Comparison of ENCODE assay signal across 14 mouse cellular contexts in genomic region chr13:63544967-63545253, GRCm38 (mm10). TPM values are rescaled to one million over a fixed set of nuclear protein-coding genes. Genes with fewer than 3 reads are reported as not detected.
DNase-seq lines count a peak whose midpoint lies in the region; ATAC-seq and TF ChIP-seq lines count a peak whose summit lies in the region.
"Had no signal": no experiment of that assay in that cellular context is flagged by ENCODE, and none has a peak within 500 bp of the region (broad histone marks: within the 10 kb centered on the region; RNA-seq: fewer than 3 reads in every experiment).

No protein-coding gene starts in this region.

- no peak overlapping the region for H3K4me3 ChIP-seq in hindbrain, embryonic 13.5 days
- H3K4me3 ChIP-seq in hindbrain, embryonic 10.5 days = no peak overlapping the region
- H3K4me3 ChIP-seq in liver, postnatal 0 days (ENCODE audit: low read depth, low read length) = no peak overlapping the region
- no peak overlapping the region for H3K4me3 ChIP-seq in liver, embryonic 12.5 days
- no peak overlapping the region for H3K4me3 ChIP-seq in forebrain, embryonic 12.5 days (replicated peaks)
- no peak overlapping the region for H3K4me3 ChIP-seq in hindbrain, embryonic 16.5 days (ENCODE audit: low read length)

- peaks cover 39% of the 10 kb centered on the region for H3K36me3 ChIP-seq in hindbrain, embryonic 13.5 days
- H3K36me3 ChIP-seq in hindbrain, embryonic 10.5 days = peaks cover 85% of the 10 kb centered on the region
- H3K36me3 ChIP-seq in liver, postnatal 0 days (replicated peaks; ENCODE audit: insufficient read depth, low read length) = peaks cover 38% of the 10 kb centered on the region
- peaks cover 82% of the 10 kb centered on the region for H3K36me3 ChIP-seq in liver, embryonic 12.5 days
- peaks cover 32% of the 10 kb centered on the region for H3K36me3 ChIP-seq in forebrain, embryonic 12.5 days (replicated peaks)
- H3K36me3 ChIP-seq in hindbrain, embryonic 16.5 days (ENCODE audit: control insufficient read depth, insufficient read depth, low read length) = peaks cover 26% of the 10 kb centered on the region

- H3K27ac ChIP-seq in hindbrain, embryonic 13.5 days = peak overlapping the region; percentile 65
- no peak overlapping the region for H3K27ac ChIP-seq in hindbrain, embryonic 10.5 days
- H3K27ac ChIP-seq in liver, postnatal 0 days (ENCODE audit: low read depth) = 0 out of 2 replicates have a peak overlapping the region, but pooled peaks have one; percentile 8
- H3K27ac ChIP-seq in liver, embryonic 12.5 days = no peak overlapping the region
- H3K27ac ChIP-seq in forebrain, embryonic 12.5 days = peak overlapping the region; percentile 50
- H3K27ac ChIP-seq in hindbrain, embryonic 16.5 days (ENCODE audit: low read depth, low read length) = peak overlapping the region; percentile 9; the same call in 1 of the 2 replicates
- H3K27ac ChIP-seq: liver, embryonic 14.5 days had no signal

- no peak for TF ChIP-seq EP300 in liver, postnatal 0 days (IDR thresholded peaks at IDR 0.05; ENCODE audit: low read depth)

- TF ChIP-seq CTCF in liver, postnatal 0 days (IDR thresholded peaks at IDR 0.05; ENCODE audit: low read depth) = no peak

- peak overlapping the region; percentile 31 for H3K4me2 ChIP-seq in hindbrain, embryonic 13.5 days
- H3K4me2 ChIP-seq in liver, postnatal 0 days (ENCODE audit: low read depth, low read length) = no peak overlapping the region
- no peak overlapping the region for H3K4me2 ChIP-seq in liver, embryonic 12.5 days
- H3K4me2 ChIP-seq in forebrain, embryonic 12.5 days = peak overlapping the region; percentile 32
- no peak overlapping the region; the same call in 1 of the 2 replicates for H3K4me2 ChIP-seq in hindbrain, embryonic 16.5 days (ENCODE audit: low read length)

- DNase-seq in hindbrain, embryonic 10.5 days (ENCODE audit: low spot score) = no peak
- DNase-seq in liver, postnatal 0 days = no peak
- no peak for DNase-seq in frontal cortex, postnatal 14 days (ENCODE audit: low spot score in 2 of 2)
- DNase-seq: adrenal gland, postnatal 36 days; B cell, adult 2 months; cerebellum, adult 9-11 months; right cerebral cortex, adult 18-20 months; thymus, postnatal 14 days had no signal

- H3K4me1 ChIP-seq in hindbrain, embryonic 13.5 days (replicated peaks) = peaks cover 58% of the 10 kb centered on the region
- peaks cover 78% of the 10 kb centered on the region for H3K4me1 ChIP-seq in hindbrain, embryonic 10.5 days (replicated peaks)
- peaks cover 12% of the 10 kb centered on the region for H3K4me1 ChIP-seq in liver, postnatal 0 days (ENCODE audit: insufficient read depth)
- H3K4me1 ChIP-seq in liver, embryonic 12.5 days = peaks cover 14% of the 10 kb centered on the region
- H3K4me1 ChIP-seq in forebrain, embryonic 12.5 days = peaks cover 69% of the 10 kb centered on the region
- H3K4me1 ChIP-seq in hindbrain, embryonic 16.5 days (ENCODE audit: control insufficient read depth, insufficient read depth, low read depth, low read length) = peaks cover 13% of the 10 kb centered on the region

- WGBS in hindbrain, embryonic 13.5 days = 30% methylated on average over 5 of the region's 5 CpGs
- whole genome bisulfite sequencing in hindbrain, embryonic 10.5 days = 62% methylated on average over 5 of the region's 5 CpGs
- 62% methylated on average over 5 of the region's 5 CpGs for WGBS in liver, postnatal 0 days (ENCODE audit: insufficient replicate concordance)
- 74% methylated on average over 5 of the region's 5 CpGs for WGBS in liver, embryonic 12.5 days (ENCODE audit: insufficient replicate concordance)
- WGBS in forebrain, embryonic 12.5 days = 27% methylated on average over 5 of the region's 5 CpGs
- WGBS in hindbrain, embryonic 16.5 days = 29% methylated on average over 5 of the region's 5 CpGs

- ATAC-seq in hindbrain, embryonic 13.5 days (ENCODE audit: low FRiP score) = no peak
- no peak for ATAC-seq in liver, postnatal 0 days
- no peak for ATAC-seq in liver, embryonic 12.5 days
- peak; percentile 21; the same call in 1 of the 2 replicates for ATAC-seq in forebrain, embryonic 12.5 days (ENCODE audit: low FRiP score)
- ATAC-seq in hindbrain, embryonic 16.5 days = no peak
- ATAC-seq: Patski had no signal

- H3K9me3 ChIP-seq in hindbrain, embryonic 13.5 days = no peaks in the 10 kb centered on the region
- H3K9me3 ChIP-seq in hindbrain, embryonic 10.5 days = no peaks in the 10 kb centered on the region
- no peaks in the 10 kb centered on the region for H3K9me3 ChIP-seq in liver, postnatal 0 days (ENCODE audit: low read length)
- H3K9me3 ChIP-seq in liver, embryonic 12.5 days (replicated peaks) = no peaks in the 10 kb centered on the region
- no peaks in the 10 kb centered on the region for H3K9me3 ChIP-seq in forebrain, embryonic 12.5 days
- H3K9me3 ChIP-seq in hindbrain, embryonic 16.5 days (ENCODE audit: control insufficient read depth, low read length) = no peaks in the 10 kb centered on the region

- H3K9ac ChIP-seq in hindbrain, embryonic 13.5 days = no peak overlapping the region
- no peak overlapping the region for H3K9ac ChIP-seq in liver, postnatal 0 days (replicated peaks)
- no peak overlapping the region for H3K9ac ChIP-seq in liver, embryonic 12.5 days
- H3K9ac ChIP-seq in forebrain, embryonic 12.5 days = no peak overlapping the region
- H3K9ac ChIP-seq in hindbrain, embryonic 16.5 days (ENCODE audit: low read depth, low read length) = no peak overlapping the region
- H3K9ac ChIP-seq: liver, embryonic 14.5 days had no signal

- no peaks in the 10 kb centered on the region for H3K27me3 ChIP-seq in hindbrain, embryonic 13.5 days
- no peaks in the 10 kb centered on the region for H3K27me3 ChIP-seq in hindbrain, embryonic 10.5 days (ENCODE audit: insufficient read depth, poor library complexity, severe bottlenecking)
- no peaks in the 10 kb centered on the region for H3K27me3 ChIP-seq in liver, postnatal 0 days (ENCODE audit: insufficient read depth, low read length)
- no peaks in the 10 kb centered on the region for H3K27me3 ChIP-seq in liver, embryonic 12.5 days (replicated peaks)
- H3K27me3 ChIP-seq in forebrain, embryonic 12.5 days = peaks cover 21% of the 10 kb centered on the region
- no peaks in the 10 kb centered on the region for H3K27me3 ChIP-seq in hindbrain, embryonic 16.5 days (replicated peaks; ENCODE audit: control insufficient read depth, insufficient read depth, low read length)
- H3K27me3 ChIP-seq: Patski had no signal

RNA-seq across cellular contexts. Expression of gene Ptch1, which starts 28.5 kb away (rescaled TPM):
- polyA plus RNA-seq in hindbrain, embryonic 13.5 days (2015; fragmentation: Nextera tagmentation; extraction: Ambion mirVana) = 18.0 and 19.2 TPM in 2 replicates
- 21.8 and 22.1 TPM in 2 replicates for polyA plus RNA-seq in hindbrain, embryonic 10.5 days (2016; fragmentation: Nextera tagmentation; extraction: Ambion mirVana)
- polyA plus RNA-seq in liver, postnatal 0 days (2015; fragmentation: Nextera tagmentation; extraction: Ambion mirVana) = 1.8 and 2.5 TPM in 2 replicates
- polyA plus RNA-seq in liver, embryonic 12.5 days (2016; fragmentation: Nextera tagmentation; extraction: Ambion mirVana) = 7.0 TPM in 2 replicates
- 24.0 and 24.4 TPM in 2 replicates for polyA plus RNA-seq in forebrain, embryonic 12.5 days (2016; fragmentation: Nextera tagmentation; extraction: Ambion mirVana)
- 15.3 and 17.3 TPM in 2 replicates for polyA plus RNA-seq in hindbrain, embryonic 16.5 days (2015; fragmentation: Nextera tagmentation; extraction: Ambion mirVana)

RNA-seq across cellular contexts. Expression of gene Fancc, which starts 47.8 kb away (rescaled TPM):
- 15.7 and 16.3 TPM in 2 replicates for polyA plus RNA-seq in hindbrain, embryonic 13.5 days (2015; fragmentation: Nextera tagmentation; extraction: Ambion mirVana)
- polyA plus RNA-seq in hindbrain, embryonic 10.5 days (2016; fragmentation: Nextera tagmentation; extraction: Ambion mirVana) = 23.4 and 25.2 TPM in 2 replicates
- polyA plus RNA-seq in liver, postnatal 0 days (2015; fragmentation: Nextera tagmentation; extraction: Ambion mirVana) = 3.5 and 5.2 TPM in 2 replicates
- polyA plus RNA-seq in liver, embryonic 12.5 days (2016; fragmentation: Nextera tagmentation; extraction: Ambion mirVana) = 13.5 TPM in 2 replicates
- 21.0 and 23.0 TPM in 2 replicates for polyA plus RNA-seq in forebrain, embryonic 12.5 days (2016; fragmentation: Nextera tagmentation; extraction: Ambion mirVana)
- polyA plus RNA-seq in hindbrain, embryonic 16.5 days (2015; fragmentation: Nextera tagmentation; extraction: Ambion mirVana) = 15.7 and 16.0 TPM in 2 replicates

Comparison
In these comparisons a context has a peak if more than half of its experiments do, and no peak if none do; other contexts are left out.
1. H3K27ac ChIP-seq: peak in hindbrain, embryonic 13.5 days (single experiment), liver, postnatal 0 days (single experiment), forebrain, embryonic 12.5 days (single experiment) and hindbrain, embryonic 16.5 days (single experiment); none in hindbrain, embryonic 10.5 days (single experiment) and liver, embryonic 12.5 days (single experiment).
2. H3K4me2 ChIP-seq: peak in hindbrain, embryonic 13.5 days (single experiment) and forebrain, embryonic 12.5 days (single experiment); none in liver, postnatal 0 days (single experiment), liver, embryonic 12.5 days (single experiment) and hindbrain, embryonic 16.5 days (single experiment).